21 mouse cellular contexts compared by ENCODE assay signal in the genomic region with DNA sequence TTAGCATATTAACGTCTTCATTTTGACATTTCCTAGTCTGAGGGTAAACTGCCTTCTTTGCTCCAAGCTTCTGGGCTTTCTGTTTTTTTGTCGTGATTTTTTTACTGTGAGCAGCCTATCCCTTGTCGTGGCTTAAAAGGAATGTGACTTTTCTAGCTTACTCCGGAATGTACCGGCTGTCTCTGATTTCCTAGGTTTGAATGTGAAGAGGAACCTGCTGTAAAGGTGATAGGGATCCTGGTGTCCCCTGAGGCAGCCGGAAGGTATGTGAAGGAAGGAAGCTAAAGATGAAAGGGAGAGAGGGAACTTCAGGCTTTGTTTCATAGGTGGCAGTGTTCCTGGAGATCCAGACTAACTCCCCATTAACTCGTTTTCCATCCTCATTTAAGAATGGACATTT. TPM values are rescaled to one million over a fixed set of nuclear protein-coding genes. Genes with fewer than 3 reads are reported as not detected.
DNase-seq lines count a peak whose midpoint lies in the region; ATAC-seq and TF ChIP-seq lines count a peak whose summit lies in the region.
"Had no signal": no experiment of that assay in that cellular context is flagged by ENCODE, and none has a peak within 500 bp of the region (broad histone marks: within the 10 kb centered on the region; RNA-seq: fewer than 3 reads in every experiment).

No protein-coding gene starts in this region.

- TF ChIP-seq EP300 in lung, postnatal 0 days (IDR thresholded peaks at IDR 0.05), result no peak

- no peak for TF ChIP-seq CTCF in lung, postnatal 0 days (IDR thresholded peaks at IDR 0.05)

- no peak overlapping the region for H3K4me3 ChIP-seq in hindbrain, embryonic 10.5 days
- H3K4me3 ChIP-seq in hindbrain, embryonic 14.5 days (replicated peaks; ENCODE audit: low read length), result no peak overlapping the region
- no peak overlapping the region for H3K4me3 ChIP-seq in lung, postnatal 0 days (ENCODE audit: low read depth, low read length)
- no peak overlapping the region for H3K4me3 ChIP-seq in stomach, embryonic 15.5 days (replicated peaks)
- H3K4me3 ChIP-seq: erythroblast, embryonic 14.5 days; heart, embryonic 10.5 days; hindbrain, embryonic 15.5 days; layer of hippocampus, adult 2 months; left cerebral cortex, adult 2 months; limb, embryonic 12.5 days; liver, embryonic 13.5 days had no signal

- H3K4me1 ChIP-seq in hindbrain, embryonic 10.5 days (replicated peaks), result peaks cover 35% of the 10 kb centered on the region
- peaks cover 9% of the 10 kb centered on the region; the same call in 1 of the 2 replicates for H3K4me1 ChIP-seq in hindbrain, embryonic 14.5 days (replicated peaks; ENCODE audit: control insufficient read depth, insufficient read depth, low read length)
- H3K4me1 ChIP-seq in lung, postnatal 0 days (ENCODE audit: insufficient read depth, low read depth, low read length), result no peaks in the 10 kb centered on the region
- H3K4me1 ChIP-seq in stomach, embryonic 15.5 days, result peaks cover 9% of the 10 kb centered on the region; the same call in 1 of the 2 replicates

- WGBS in hindbrain, embryonic 10.5 days, result 31% methylated on average over 7 of the region's 7 CpGs
- 33% methylated on average over 7 of the region's 7 CpGs for WGBS in hindbrain, embryonic 14.5 days
- WGBS in lung, postnatal 0 days, result 31% methylated on average over 7 of the region's 7 CpGs
- 27% methylated on average over 7 of the region's 7 CpGs for WGBS in stomach, embryonic 15.5 days

- H3K4me2 ChIP-seq in hindbrain, embryonic 14.5 days (replicated peaks), result no peak overlapping the region
- H3K4me2 ChIP-seq in lung, postnatal 0 days (replicated peaks; ENCODE audit: low read depth, low read length), result no peak overlapping the region
- H3K4me2 ChIP-seq in stomach, embryonic 15.5 days, result no peak overlapping the region
- H3K4me2 ChIP-seq: hindbrain, embryonic 15.5 days; limb, embryonic 12.5 days; liver, embryonic 13.5 days had no signal

- peaks cover 74% of the 10 kb centered on the region for H3K27me3 ChIP-seq in hindbrain, embryonic 10.5 days (ENCODE audit: insufficient read depth, poor library complexity, severe bottlenecking)
- peaks cover 16% of the 10 kb centered on the region for H3K27me3 ChIP-seq in hindbrain, embryonic 14.5 days (ENCODE audit: control insufficient read depth, insufficient read depth, low read length)
- no peaks in the 10 kb centered on the region for H3K27me3 ChIP-seq in lung, postnatal 0 days (replicated peaks; ENCODE audit: insufficient read depth, low read length)
- H3K27me3 ChIP-seq in stomach, embryonic 15.5 days (replicated peaks), result no peaks in the 10 kb centered on the region
- H3K27me3 ChIP-seq: limb, embryonic 12.5 days had no signal

- peaks cover 9% of the 10 kb centered on the region; the same call in 1 of the 2 replicates for H3K36me3 ChIP-seq in hindbrain, embryonic 10.5 days
- H3K36me3 ChIP-seq in hindbrain, embryonic 14.5 days (replicated peaks; ENCODE audit: control insufficient read depth, insufficient read depth), result no peaks in the 10 kb centered on the region
- H3K36me3 ChIP-seq in lung, postnatal 0 days (ENCODE audit: insufficient read depth, low read length), result no peaks in the 10 kb centered on the region
- no peaks in the 10 kb centered on the region for H3K36me3 ChIP-seq in stomach, embryonic 15.5 days
- H3K36me3 ChIP-seq: hindbrain, embryonic 15.5 days; liver, embryonic 13.5 days had no signal

- peaks cover 19% of the 10 kb centered on the region for H3K9me3 ChIP-seq in hindbrain, embryonic 10.5 days
- peaks cover 17% of the 10 kb centered on the region for H3K9me3 ChIP-seq in hindbrain, embryonic 14.5 days (ENCODE audit: control insufficient read depth, low read length)
- H3K9me3 ChIP-seq in lung, postnatal 0 days (ENCODE audit: low read length), result peaks cover 10% of the 10 kb centered on the region; the same call in 1 of the 2 replicates
- H3K9me3 ChIP-seq in stomach, embryonic 15.5 days, result 0 out of 2 replicates have a peak, but pooled peaks cover 4% of the 10 kb centered on the region
- H3K9me3 ChIP-seq: liver, embryonic 13.5 days had no signal

- intact Hi-C loops in heart, postnatal 14 days (cut with DNase I), result loop anchor here (5.0 kb wide), 1 partner anchor 80 kb away; no protein-coding TSS in a partner anchor

- peak overlapping the region; percentile 79 for H3K27ac ChIP-seq in hindbrain, embryonic 10.5 days
- no peak overlapping the region for H3K27ac ChIP-seq in hindbrain, embryonic 14.5 days
- H3K27ac ChIP-seq in lung, postnatal 0 days (ENCODE audit: low read length), result no peak overlapping the region
- H3K27ac ChIP-seq in stomach, embryonic 15.5 days, result peak overlapping the region; percentile 23; the same call in 1 of the 2 replicates
- H3K27ac ChIP-seq: heart, embryonic 10.5 days; hindbrain, embryonic 15.5 days; layer of hippocampus, adult 2 months; left cerebral cortex, adult 2 months; liver, embryonic 13.5 days had no signal

- no peak for ATAC-seq in hindbrain, embryonic 14.5 days (ENCODE audit: low FRiP score)
- ATAC-seq in lung, postnatal 0 days, result peak; percentile 39; the same call in 1 of the 2 replicates
- ATAC-seq in stomach, embryonic 15.5 days (ENCODE audit: insufficient read depth, low FRiP score, low read depth), result no peak

- no peak for DNase-seq in hindbrain, embryonic 10.5 days (ENCODE audit: low spot score)
- no peak for DNase-seq in hindbrain, embryonic 14.5 days (ENCODE audit: low spot score)
- no peak for DNase-seq in lung, postnatal 0 days (ENCODE audit: low spot score)
- DNase-seq in lung, postnatal 25 days (ENCODE audit: low spot score), result no peak
- peak; percentile 86 for DNase-seq in R1 (ENCODE audit: low read depth, low spot score)
- DNase-seq in heart, postnatal 14 days, result no peak
- DNase-seq: B cell, adult 2 months; cerebellum, postnatal 10 days; gastrocnemius, postnatal 36 days; heart, postnatal 10 days; kidney, adult 18-20 months; liver, embryonic 13.5 days; lung, postnatal 14 days; retina, postnatal 1 day had no signal

- H3K9ac ChIP-seq in hindbrain, embryonic 14.5 days, result no peak overlapping the region
- no peak overlapping the region for H3K9ac ChIP-seq in lung, postnatal 0 days (replicated peaks; ENCODE audit: low read depth)
- H3K9ac ChIP-seq in stomach, embryonic 15.5 days, result no peak overlapping the region
- H3K9ac ChIP-seq: hindbrain, embryonic 15.5 days; limb, embryonic 12.5 days; liver, embryonic 13.5 days had no signal

RNA-seq across cellular contexts. Expression of a gene that starts 28.0 kb away (rescaled TPM):
- polyA plus RNA-seq in hindbrain, embryonic 10.5 days (2016; fragmentation: Nextera tagmentation; extraction: Ambion mirVana), result 11.3 and 16.9 TPM in 2 replicates
- 5.8 and 6.7 TPM in 2 replicates for polyA plus RNA-seq in hindbrain, embryonic 14.5 days (2014; fragmentation: Nextera tagmentation; extraction: Ambion mirVana)
- polyA plus RNA-seq in lung, postnatal 0 days (2015; fragmentation: Nextera tagmentation; extraction: Ambion mirVana), result 23.3 and 24.7 TPM in 2 replicates
- polyA plus RNA-seq in stomach, embryonic 15.5 days (2015; fragmentation: Nextera tagmentation; extraction: Ambion mirVana), result 13.6 and 15.2 TPM in 2 replicates
- total RNA-seq in heart, postnatal 14 days (2021), result 10 to 100 TPM; 35.3 to 43.1 TPM

RNA-seq across cellular contexts. Expression of a gene that starts 56.6 kb away (rescaled TPM):
- polyA plus RNA-seq in hindbrain, embryonic 10.5 days (2016; fragmentation: Nextera tagmentation; extraction: Ambion mirVana), result 3.2 and 3.4 TPM in 2 replicates
- 13.3 and 17.0 TPM in 2 replicates for polyA plus RNA-seq in hindbrain, embryonic 14.5 days (2014; fragmentation: Nextera tagmentation; extraction: Ambion mirVana)
- polyA plus RNA-seq in lung, postnatal 0 days (2015; fragmentation: Nextera tagmentation; extraction: Ambion mirVana), result 10.1 and 11.7 TPM in 2 replicates
- polyA plus RNA-seq in stomach, embryonic 15.5 days (2015; fragmentation: Nextera tagmentation; extraction: Ambion mirVana), result 5.9 and 6.0 TPM in 2 replicates
- total RNA-seq in heart, postnatal 14 days (2021), result not detected
- total RNA-seq: gastrocnemius, postnatal 36 days had no signal

Comparison
In these comparisons a context has a peak if more than half of its experiments do, and no peak if none do; other contexts are left out.
1. H3K27ac ChIP-seq: peak in hindbrain, embryonic 10.5 days (single experiment) and stomach, embryonic 15.5 days (single experiment); none in hindbrain, embryonic 14.5 days (single experiment) and lung, postnatal 0 days (single experiment).